Mouse (Mus musculus): ENCODE measurements around the gene Hoxa13. TPM values are rescaled to one million over a fixed set of nuclear protein-coding genes. Genes with fewer than 3 reads are reported as not detected.

The Hoxa13 gene
- total and polyA plus RNA-seq, 3 experiments = not detected

DNA sequence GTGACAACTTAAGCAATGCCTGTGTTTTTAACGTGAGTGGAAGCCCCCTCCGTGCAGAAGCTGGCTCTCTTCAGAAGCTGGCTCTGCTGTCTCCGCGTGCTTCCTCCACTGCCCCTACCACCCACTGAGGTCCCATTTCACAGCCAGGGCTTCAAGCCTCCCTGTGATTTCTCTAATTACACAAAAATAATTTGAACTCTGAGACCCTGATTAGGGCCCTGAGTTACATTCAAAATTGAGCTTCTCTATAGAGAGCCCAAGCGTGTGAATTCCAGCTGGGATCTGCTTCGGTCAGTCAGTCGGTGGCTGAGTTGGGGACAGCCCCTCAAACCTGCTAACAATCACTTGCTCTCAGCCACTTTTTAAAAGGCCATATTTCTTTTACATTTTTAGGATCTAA is 7.7 kb upstream of the Hoxa13 start:
- no peak for TF ChIP-seq RAD21 (IDR thresholded peaks at IDR 0.05; ENCODE audit: low read depth, low read length)
- Histone ChIP-seq H3K27ac (ENCODE audit: control insufficient read depth, low read depth, low read length) (no peak overlapping the region), H3K36me3 (ENCODE audit: control insufficient read depth in 1 of 2, insufficient read depth in 2 of 2, low read length in 2 of 2) (no peaks in the 10 kb centered on the region), H3K4me3 (ENCODE audit: control insufficient read depth in 1 of 2, insufficient read depth in 1 of 2, low read depth in 2 of 2, low read length in 2 of 2) (no peak overlapping the region), H3K79me2 (ENCODE audit: control insufficient read depth, insufficient read depth, low read length, poor library complexity) (no peaks in the 10 kb centered on the region), H3K27me3 (ENCODE audit: control insufficient read depth in 1 of 2, insufficient read depth in 2 of 2, low read length in 2 of 2) (no peaks in the 10 kb centered on the region), H3K9me3 (replicated peaks; ENCODE audit: insufficient read depth, low read length) (no peaks in the 10 kb centered on the region), H3K4me1 (ENCODE audit: control insufficient read depth in 1 of 2, insufficient read depth in 2 of 2, low read length in 2 of 2) (no peaks in the 10 kb centered on the region), H3K9ac (ENCODE audit: control insufficient read depth, low read depth, low read length, poor library complexity, severe bottlenecking) (no peak overlapping the region)
- DNase-seq (ENCODE audit: low read depth, low spot score) = no peak

- no peaks in the 10 kb centered on the region for H3K27me3 ChIP-seq (ENCODE audit: control insufficient read depth in 1 of 2, insufficient read depth in 2 of 2, low read length in 2 of 2)
- TF ChIP-seq RAD21 (IDR thresholded peaks at IDR 0.05; ENCODE audit: low read depth, low read length) (no peak), GABPA (IDR thresholded peaks at IDR 0.05; ENCODE audit: low read depth, low read length) (no peak), HCFC1 (IDR thresholded peaks at IDR 0.05; ENCODE audit: low read depth, low read length) (no peak), MYC (IDR thresholded peaks at IDR 0.05; ENCODE audit: low read depth, low read length) (no peak), ETS1 (IDR thresholded peaks at IDR 0.05; ENCODE audit: low read depth, low read length) (no peak)
Observed at GRCm38 (mm10) chr6:52267691-52268090, 7.0 kb upstream of the Hoxa13 start.

DNA sequence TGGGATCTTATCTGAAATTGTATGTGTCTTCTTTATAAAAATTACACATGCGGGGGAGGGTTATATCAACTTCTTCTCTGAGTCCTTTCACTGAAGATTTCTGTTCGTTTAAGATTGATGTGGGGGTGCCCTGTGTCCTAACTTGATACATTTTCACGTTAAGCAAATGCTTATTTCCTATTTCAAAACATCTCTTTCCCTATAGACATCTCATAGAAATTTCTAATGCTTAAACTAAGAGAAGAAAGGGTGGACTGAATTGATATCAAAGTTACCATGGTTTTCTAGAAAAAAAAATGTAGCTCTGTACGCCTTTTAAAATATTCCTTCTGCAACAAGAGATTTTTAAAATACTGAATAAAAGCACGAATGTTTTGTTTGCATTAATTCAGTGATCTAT is 6.5 kb upstream of the Hoxa13 start:
- Histone ChIP-seq H3K27ac (ENCODE audit: control insufficient read depth, low read depth, low read length) (no peak overlapping the region), H3K36me3 (ENCODE audit: control insufficient read depth in 1 of 2, insufficient read depth in 2 of 2, low read length in 2 of 2) (no peaks in the 10 kb centered on the region), H3K27me3 (ENCODE audit: control insufficient read depth in 1 of 2, insufficient read depth in 2 of 2, low read length in 2 of 2) (no peaks in the 10 kb centered on the region), H3K9me3 (replicated peaks; ENCODE audit: insufficient read depth, low read length) (no peaks in the 10 kb centered on the region), H3K9ac (ENCODE audit: control insufficient read depth, low read depth, low read length, poor library complexity, severe bottlenecking) (no peak overlapping the region), H3K4me3 (ENCODE audit: control insufficient read depth in 1 of 2, insufficient read depth in 1 of 2, low read depth in 2 of 2, low read length in 2 of 2) (no peak overlapping the region), H3K79me2 (ENCODE audit: control insufficient read depth, insufficient read depth, low read length, poor library complexity) (no peaks in the 10 kb centered on the region), H3K4me1 (ENCODE audit: control insufficient read depth in 1 of 2, insufficient read depth in 2 of 2, low read length in 2 of 2) (no peaks in the 10 kb centered on the region)
- TF ChIP-seq MAFK (IDR thresholded peaks at IDR 0.05; ENCODE audit: borderline replicate concordance, low read depth, low read length) = no peak
- TF ChIP-seq TCF12 (IDR thresholded peaks at IDR 0.05; ENCODE audit: low read depth, low read length) = no peak
- TF ChIP-seq ZKSCAN1 (IDR thresholded peaks at IDR 0.05; ENCODE audit: low read depth, low read length) = no peak
- no peak for TF ChIP-seq UBTF (IDR thresholded peaks at IDR 0.05; ENCODE audit: borderline replicate concordance, insufficient read depth, low read depth, low read length)
- TF ChIP-seq ELF1 (IDR thresholded peaks at IDR 0.05; ENCODE audit: low read depth, low read length) = no peak
- no peak for TF ChIP-seq GABPA (IDR thresholded peaks at IDR 0.05; ENCODE audit: low read depth, low read length)
- no peak for TF ChIP-seq RAD21 (IDR thresholded peaks at IDR 0.05; ENCODE audit: low read depth, low read length)
- TF ChIP-seq USF2 (IDR thresholded peaks at IDR 0.05; ENCODE audit: borderline replicate concordance in 1 of 2, insufficient read depth in 1 of 2, low read depth in 1 of 2, low read length in 2 of 2) = no peak
- TF ChIP-seq TAL1 (IDR thresholded peaks at IDR 0.05; ENCODE audit: low read length) = no peak
- TF ChIP-seq MXI1 (IDR thresholded peaks at IDR 0.05; ENCODE audit: low read depth, low read length) = no peak
- TF ChIP-seq MEF2A (IDR thresholded peaks at IDR 0.05; ENCODE audit: extremely low read depth, insufficient replicate concordance, low read depth, low read length, poor library complexity, severe bottlenecking) = no peak
- DNase-seq (ENCODE audit: low read depth, low spot score) = no peak

More at GRCm38 (mm10) chr6:52267691-52268090, 7.0 kb upstream of the Hoxa13 start:
- Histone ChIP-seq H3K4me3 (ENCODE audit: control insufficient read depth in 1 of 2, insufficient read depth in 1 of 2, low read depth in 2 of 2, low read length in 2 of 2) (no peak overlapping the region), H3K27ac (ENCODE audit: control insufficient read depth, low read depth, low read length) (no peak overlapping the region), H3K36me3 (ENCODE audit: control insufficient read depth in 1 of 2, insufficient read depth in 2 of 2, low read length in 2 of 2) (no peaks in the 10 kb centered on the region), H3K9ac (ENCODE audit: control insufficient read depth, low read depth, low read length, poor library complexity, severe bottlenecking) (no peak overlapping the region), H3K9me3 (replicated peaks; ENCODE audit: insufficient read depth, low read length) (no peaks in the 10 kb centered on the region), H3K79me2 (ENCODE audit: control insufficient read depth, insufficient read depth, low read length, poor library complexity) (no peaks in the 10 kb centered on the region), H3K4me1 (ENCODE audit: control insufficient read depth in 1 of 2, insufficient read depth in 2 of 2, low read length in 2 of 2) (no peaks in the 10 kb centered on the region)
- no peak for DNase-seq (ENCODE audit: low read depth, low spot score)
